Mouse (Mus musculus) 416B (cell line): ENCODE data around the gene Arg1.

Source experiments
- DNase-seq: peaks from one replicate; pipeline ENCODE4 v3.0.0; 2011; ENCODE audit warnings: low read depth

Gene Arg1

DNA sequence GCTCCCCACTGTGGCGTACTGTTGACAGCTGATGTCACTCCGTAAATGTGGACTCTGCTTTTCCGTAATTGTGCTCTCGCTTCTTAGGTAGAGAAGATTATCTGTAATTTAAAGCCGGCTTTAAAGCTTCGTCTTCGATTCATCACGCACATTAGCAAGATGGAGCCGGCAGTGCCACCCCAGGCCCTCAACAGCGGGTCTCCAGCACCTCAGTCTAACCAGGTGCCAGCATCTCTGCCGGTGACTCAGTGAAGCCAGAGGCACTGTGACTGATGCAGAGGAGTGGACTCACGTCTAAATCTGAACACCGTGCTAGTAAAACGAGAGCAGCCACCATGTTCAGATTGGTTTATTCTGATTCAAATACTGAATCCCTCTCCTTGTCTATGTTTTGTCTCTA lies 14.7 kb downstream of the Arg1 start:
- no peak for DNase-seq

DNA sequence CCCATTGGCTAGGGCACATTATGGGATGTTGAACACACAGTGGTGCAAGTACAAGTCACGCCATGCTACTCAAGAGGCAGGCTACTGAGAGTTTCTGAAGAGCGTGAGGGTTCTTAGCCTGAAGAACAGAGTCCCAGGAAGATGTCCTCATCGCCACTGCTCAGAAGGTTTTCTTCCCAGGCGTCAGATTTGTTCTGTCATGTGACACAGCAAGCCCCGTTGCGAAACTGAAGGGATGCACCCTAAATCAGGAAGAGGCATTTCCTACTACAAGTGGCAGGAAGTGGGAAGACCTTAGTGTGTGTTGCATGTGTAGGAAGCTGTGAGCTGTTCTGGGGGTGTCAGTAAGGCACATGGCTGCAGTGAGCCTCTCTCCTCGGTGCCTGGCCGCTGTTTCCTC lies 16.1 kb downstream of the Arg1 start:
- peak; percentile 77 for DNase-seq

DNA sequence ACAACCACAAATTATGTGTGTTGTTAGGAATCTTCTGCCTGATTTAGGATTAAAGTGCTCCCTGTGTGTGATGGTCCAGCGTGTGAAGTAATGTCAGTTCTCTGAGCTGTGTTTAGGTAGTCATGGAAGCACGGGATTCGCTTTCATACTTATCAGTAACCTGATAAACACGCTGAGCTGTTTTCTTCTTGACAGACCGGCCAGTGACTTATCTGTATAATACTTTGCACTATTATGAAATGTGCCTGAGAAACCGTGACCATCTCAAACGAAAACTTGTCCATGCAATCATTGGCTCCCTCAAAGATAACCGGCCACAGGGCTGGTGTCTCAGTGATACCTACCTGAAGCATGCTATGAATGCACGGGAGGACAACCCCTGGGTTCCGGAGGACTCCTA lies 21.7 kb downstream of the Arg1 start:
- DNase-seq = no peak

DNA sequence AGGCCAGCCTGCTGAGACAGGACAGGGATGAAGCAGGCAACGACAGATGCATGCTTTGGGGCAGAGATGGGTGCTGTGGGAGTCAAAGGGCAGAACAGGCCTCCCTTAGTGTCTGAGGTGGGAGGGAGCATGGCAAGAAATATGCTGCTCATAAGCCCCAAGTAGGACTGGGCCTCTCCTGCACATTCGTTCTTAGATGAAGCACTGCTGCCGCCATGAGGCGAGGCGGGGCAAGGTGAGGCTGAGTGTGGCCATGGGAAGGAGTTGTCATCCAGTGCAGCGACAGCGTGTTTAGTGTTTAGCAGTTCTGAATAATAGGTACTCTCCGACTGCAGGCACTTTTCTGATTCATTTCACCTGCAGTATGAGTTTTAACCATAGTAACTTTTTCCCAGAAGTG lies 31.4 kb downstream of the Arg1 start:
- DNase-seq = no peak

DNA sequence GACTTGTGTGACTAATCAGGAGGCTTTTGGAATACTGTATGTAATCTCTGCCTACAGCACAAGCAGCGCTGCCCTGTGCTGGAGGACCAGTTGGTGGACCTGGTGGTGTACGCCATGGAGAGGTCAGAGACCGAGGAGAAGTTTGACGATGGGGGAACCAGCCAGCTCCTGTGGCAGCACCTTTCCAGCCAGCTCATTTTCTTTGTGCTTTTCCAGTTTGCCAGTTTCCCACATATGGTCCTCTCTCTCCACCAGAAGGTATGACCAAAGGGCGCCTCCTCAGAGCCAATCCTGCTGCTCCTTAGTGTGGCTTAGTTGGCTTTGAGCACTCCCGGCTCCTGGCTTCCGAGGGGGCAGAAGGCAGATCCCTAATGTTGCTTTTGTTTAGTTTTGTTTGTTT lies 38.9 kb downstream of the Arg1 start:
- DNase-seq = no peak

DNA sequence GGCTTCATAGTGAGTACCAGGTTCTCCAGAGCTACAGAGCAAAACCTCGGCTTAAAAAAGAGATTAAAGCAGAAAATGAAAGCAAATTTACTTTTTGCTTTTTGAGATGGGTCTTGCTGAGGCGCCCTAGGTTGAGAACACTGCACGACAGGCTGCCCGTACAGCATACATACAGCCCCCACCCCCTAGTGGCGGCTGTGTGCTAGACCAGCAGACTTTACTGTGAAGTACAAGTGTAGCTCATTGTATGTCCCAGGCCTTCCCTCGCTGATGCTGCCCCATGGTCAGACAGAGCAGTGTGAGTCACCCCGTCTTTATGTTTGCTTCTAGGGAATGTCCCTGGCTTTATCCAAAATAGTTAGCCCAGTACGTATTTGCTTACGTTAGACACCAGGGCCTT lies 41.3 kb downstream of the Arg1 start:
- peak; percentile 31 for DNase-seq

DNA sequence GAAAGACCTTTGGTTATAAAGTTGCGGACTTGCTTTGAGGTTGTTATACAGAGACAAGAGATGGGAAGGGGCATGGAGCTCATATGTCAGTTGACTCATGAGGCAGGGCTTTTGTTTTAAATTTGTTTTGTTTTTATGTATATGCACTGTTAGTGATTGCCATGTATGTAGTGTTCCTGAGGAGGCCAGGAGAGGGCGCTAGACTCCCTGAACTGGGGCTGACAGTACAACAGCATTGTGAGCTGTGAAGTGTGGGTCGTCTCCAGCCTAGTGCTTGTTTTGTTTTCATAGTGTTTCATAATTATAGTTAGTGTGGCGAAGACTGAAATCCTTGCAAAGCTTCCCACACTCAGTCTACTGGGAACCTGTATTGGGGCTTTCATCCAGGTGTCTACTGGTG lies 53.7 kb downstream of the Arg1 start:
- peak; percentile 28 for DNase-seq

DNA sequence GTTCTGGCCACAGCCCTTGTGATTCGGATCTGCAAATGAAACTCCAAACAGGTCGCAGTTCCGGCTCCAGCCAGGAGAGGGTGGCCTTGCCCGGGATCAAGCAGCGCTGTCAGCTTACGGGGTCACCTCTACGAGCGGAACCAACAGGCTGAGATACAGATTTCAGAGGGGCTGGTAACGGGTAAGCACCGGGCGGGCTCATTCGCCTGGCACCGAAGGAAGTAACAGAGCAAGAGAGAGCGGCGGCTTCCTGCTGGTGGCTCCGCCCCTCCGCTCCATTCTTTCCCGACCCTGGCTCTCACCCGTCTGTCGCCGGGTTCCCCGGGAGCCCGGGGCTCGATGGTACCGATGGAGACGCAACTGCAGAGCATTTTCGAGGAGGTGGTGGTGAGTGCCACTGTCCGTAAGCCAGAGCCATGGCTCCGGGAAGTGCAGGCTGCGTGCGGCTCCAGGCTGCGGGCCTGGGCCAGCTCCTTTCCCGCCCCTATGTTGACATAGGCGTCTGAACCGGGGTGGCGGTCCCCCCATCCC lies 57.5 kb downstream of the Arg1 start, which contains the start of gene Med23:
Med23 (plus strand) TSS at position 227 of the 531 bp plus-strand sequence.
- peak; percentile 98 for DNase-seq
